Mouse (Mus musculus): Measurements from ENCODE around the gene Pmepa1.

Gene Pmepa1

GRCm38 (mm10) chr2:173257610-173258009 lies 18.7 kb downstream of the Pmepa1 start:
- in situ Hi-C loops (cut with MboI; ENCODE audit: unreplicated experiment in 2 of 2): no loop called here

- in situ Hi-C loops (cut with MboI; ENCODE audit: unreplicated experiment in 2 of 2): no loop called here
These were observed 19.8 kb downstream of the Pmepa1 start for GRCm38 (mm10) chr2:173256552-173256949.

GRCm38 (mm10) chr2:173255810-173256551 lies 20.4 kb downstream of the Pmepa1 start:
- in situ Hi-C loops (cut with MboI; ENCODE audit: unreplicated experiment in 2 of 2): no loop called here

GRCm38 (mm10) chr2:173253761-173254662 lies 22.3 kb downstream of the Pmepa1 start:
- in situ Hi-C loops (cut with MboI; ENCODE audit: unreplicated experiment in 2 of 2): no loop called here

- in situ Hi-C loops (cut with MboI; ENCODE audit: unreplicated experiment in 2 of 2): no loop called here
These were observed 24.7 kb downstream of the Pmepa1 start for GRCm38 (mm10) chr2:173251675-173252074.

GRCm38 (mm10) chr2:173251133-173251532 lies 25.2 kb downstream of the Pmepa1 start:
- in situ Hi-C loops (cut with MboI; ENCODE audit: unreplicated experiment in 2 of 2): no loop called here

GRCm38 (mm10) chr2:173250411-173250810 lies 25.9 kb downstream of the Pmepa1 start:
- in situ Hi-C loops (cut with MboI; ENCODE audit: unreplicated experiment in 2 of 2): no loop called here

- in situ Hi-C loops (cut with MboI; ENCODE audit: unreplicated experiment in 2 of 2): no loop called here
These were observed 26.4 kb downstream of the Pmepa1 start for GRCm38 (mm10) chr2:173249965-173250364.

- in situ Hi-C loops (cut with MboI; ENCODE audit: unreplicated experiment in 2 of 2): no loop called here
These were observed 26.9 kb downstream of the Pmepa1 start for GRCm38 (mm10) chr2:173249386-173249785.

- in situ Hi-C loops (cut with MboI; ENCODE audit: unreplicated experiment in 2 of 2): no loop called here
These were observed 27.5 kb downstream of the Pmepa1 start for GRCm38 (mm10) chr2:173248822-173249221.

GRCm38 (mm10) chr2:173247911-173248310 lies 28.4 kb downstream of the Pmepa1 start:
- in situ Hi-C loops (cut with MboI; ENCODE audit: unreplicated experiment in 2 of 2): no loop called here

GRCm38 (mm10) chr2:173247197-173247596 lies 29.1 kb downstream of the Pmepa1 start:
- in situ Hi-C loops (cut with MboI; ENCODE audit: unreplicated experiment in 2 of 2): no loop called here

GRCm38 (mm10) chr2:173246688-173247087 lies 29.6 kb downstream of the Pmepa1 start:
- in situ Hi-C loops (cut with MboI; ENCODE audit: unreplicated experiment in 2 of 2): no loop called here

GRCm38 (mm10) chr2:173245258-173245657 lies 31.1 kb downstream of the Pmepa1 start:
- in situ Hi-C loops (cut with MboI; ENCODE audit: unreplicated experiment in 2 of 2): no loop called here

- in situ Hi-C loops (cut with MboI; ENCODE audit: unreplicated experiment in 2 of 2): no loop called here
These were observed 32.2 kb downstream of the Pmepa1 start for GRCm38 (mm10) chr2:173244108-173244507.

- in situ Hi-C loops (cut with MboI; ENCODE audit: unreplicated experiment in 2 of 2): no loop called here
These were observed 32.7 kb downstream of the Pmepa1 start for GRCm38 (mm10) chr2:173243616-173244015.

- in situ Hi-C loops (cut with MboI; ENCODE audit: unreplicated experiment in 2 of 2): no loop called here
These were observed 33.5 kb downstream of the Pmepa1 start for GRCm38 (mm10) chr2:173242874-173243273.

GRCm38 (mm10) chr2:173240738-173241137 lies 35.6 kb downstream of the Pmepa1 start:
- in situ Hi-C loops (cut with MboI; ENCODE audit: unreplicated experiment in 2 of 2): no loop called here

- in situ Hi-C loops (cut with MboI; ENCODE audit: unreplicated experiment in 2 of 2): no loop called here
These were observed 37.8 kb downstream of the Pmepa1 start for GRCm38 (mm10) chr2:173238522-173238921.

GRCm38 (mm10) chr2:173235435-173236332 lies 40.6 kb downstream of the Pmepa1 start:
- in situ Hi-C loops (cut with MboI; ENCODE audit: unreplicated experiment in 2 of 2): no loop called here

GRCm38 (mm10) chr2:173232766-173233099 lies 43.6 kb downstream of the Pmepa1 start:
- in situ Hi-C loops (cut with MboI; ENCODE audit: unreplicated experiment in 2 of 2): loop anchor here (5.0 kb wide), 4 partner anchors 40 to 220 kb away; partner anchors contain the start of gene Pmepa1 (in 1 of the 2)

All from v-Abl transformed pro-B cells (cell line).